Mouse (Mus musculus) gastrocnemius, postnatal 25 days (tissue): ENCODE results near the gene Pcyt1a. TPM values are rescaled to one million over a fixed set of nuclear protein-coding genes. Genes with fewer than 3 reads are reported as not detected.

Experiments
- DNase-seq: peaks from one replicate; pipeline ENCODE4 v3.0.0; 2022
- total RNA-seq, 2 experiments: library from RNA; stranded (reverse); gene quantifications; 1 replicate in 1 of 2; 2 replicates in 1 of 2; pipeline ENCODE4 v1.2.3; 2021

Gene Pcyt1a
- total RNA-seq, 2 experiments from 2014 or later, result 95.5 to 104 TPM

DNA sequence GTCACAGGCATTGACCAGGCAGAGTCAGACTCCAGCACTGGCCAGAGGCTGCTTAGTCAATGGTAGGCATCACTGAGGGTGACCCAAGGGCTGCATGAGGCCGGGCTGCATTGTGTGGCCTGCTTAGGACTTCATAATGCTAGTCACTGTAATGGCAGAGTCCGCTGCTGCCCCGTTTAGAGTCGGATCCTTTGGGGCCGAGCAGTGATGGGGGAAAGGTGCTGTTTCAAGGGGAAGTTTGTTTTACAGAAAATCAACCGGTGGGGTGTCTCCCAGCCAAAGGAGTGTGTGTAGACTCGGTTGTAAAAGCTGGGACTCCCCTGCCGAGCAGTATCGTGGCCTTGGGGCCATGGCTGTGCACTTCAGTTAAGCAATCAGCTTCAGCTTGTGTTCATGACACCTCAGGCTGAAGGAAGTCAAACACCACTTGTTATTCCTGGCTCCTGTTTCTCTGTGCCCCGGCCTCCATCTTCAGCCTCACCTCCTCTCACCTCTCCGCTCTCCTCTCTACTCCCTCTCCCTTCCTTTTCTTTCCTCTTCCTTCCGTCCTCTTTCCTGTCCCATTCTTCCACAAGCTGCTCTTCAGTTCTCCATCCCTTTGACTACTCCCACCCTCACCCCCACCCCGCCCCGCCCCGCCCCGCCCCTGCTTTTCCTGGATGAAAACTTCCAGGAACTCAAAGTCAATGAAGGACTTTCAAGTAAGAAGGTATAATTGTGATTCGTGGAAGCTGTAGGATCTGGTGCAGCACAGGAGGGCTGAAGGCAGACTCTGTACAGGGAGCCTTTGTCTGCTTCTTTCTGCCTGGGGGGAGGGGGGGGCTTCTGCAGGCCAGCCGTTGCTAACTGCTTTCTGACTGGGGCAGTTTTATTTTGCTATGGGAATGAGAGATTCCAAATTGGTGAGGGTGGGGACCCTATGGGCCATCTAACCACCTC, 79.9 kb downstream of the Pcyt1a start:
- no peak for DNase-seq

DNA sequence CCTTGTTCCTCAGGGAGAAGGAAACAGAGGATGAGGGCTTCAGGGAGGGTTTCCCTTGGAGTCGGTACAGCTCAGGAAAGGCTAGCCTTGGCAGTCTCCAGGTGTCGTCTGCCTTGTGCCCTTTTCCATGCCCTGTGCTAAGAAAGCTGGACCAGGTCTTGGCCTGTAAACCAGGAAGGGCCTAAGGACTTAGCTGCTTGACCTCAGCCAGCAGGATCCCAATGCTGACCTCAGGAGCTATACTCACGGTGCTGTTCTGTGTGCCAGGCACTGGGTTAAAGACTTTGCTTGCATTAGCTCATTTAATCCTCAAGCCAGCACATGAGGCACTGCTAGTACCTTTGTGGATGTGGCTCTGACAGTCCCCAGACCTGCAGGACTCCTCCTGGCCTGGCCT, 80.6 kb downstream of the Pcyt1a start:
- DNase-seq, result no peak

DNA sequence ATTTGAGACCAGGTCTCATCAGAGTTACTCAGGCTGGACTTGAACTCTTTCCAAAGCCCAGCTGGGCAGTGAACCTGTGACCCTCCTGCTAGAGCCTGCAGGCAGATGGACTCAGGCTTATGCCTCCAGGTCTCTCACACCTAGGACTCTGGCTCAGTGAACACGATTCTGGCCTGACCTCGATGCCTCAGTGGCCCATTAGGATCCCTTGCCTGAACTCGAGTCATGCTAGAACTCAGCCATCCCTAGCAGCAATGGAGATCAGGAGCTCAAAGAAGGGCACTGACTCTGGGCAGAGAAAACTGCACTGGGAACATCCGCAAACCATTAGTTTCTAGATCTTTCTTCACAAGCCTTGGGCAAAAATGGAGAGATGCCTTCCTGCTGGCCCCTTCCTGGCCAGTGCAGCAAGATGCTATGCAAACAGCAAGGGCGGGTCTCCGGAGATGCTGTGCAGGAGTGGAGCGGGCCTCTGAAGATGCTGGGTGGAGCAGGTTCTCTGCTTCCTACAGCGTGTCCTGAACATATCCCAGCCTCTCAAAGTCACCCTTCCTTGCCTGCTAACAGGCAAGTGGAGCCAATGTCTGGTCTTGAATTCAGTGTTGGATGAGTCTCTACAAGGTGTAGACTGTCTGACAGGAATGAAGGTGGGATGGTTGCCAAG, 81.2 kb downstream of the Pcyt1a start:
- no peak for DNase-seq

DNA sequence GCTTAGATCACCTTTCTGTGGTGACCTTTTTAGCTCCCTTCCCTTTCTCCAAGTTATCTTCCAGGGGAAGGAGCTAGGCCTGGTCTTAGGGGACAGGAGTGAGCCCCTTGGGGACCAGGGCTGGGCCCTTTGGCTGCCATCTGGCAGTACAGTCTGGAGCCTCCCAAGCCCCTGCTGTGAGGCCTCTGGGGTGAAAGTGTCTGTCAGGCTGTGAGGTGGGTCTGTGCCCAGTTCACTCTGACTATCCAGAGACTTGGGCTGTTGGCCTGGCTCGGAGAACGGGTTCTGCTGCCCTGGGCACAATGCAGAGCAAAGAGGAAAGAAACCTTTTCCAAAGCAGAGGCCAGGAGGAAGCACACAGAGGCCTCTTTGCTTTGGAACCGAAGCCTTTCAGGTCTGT, 82.2 kb downstream of the Pcyt1a start:
- peak; percentile 54 for DNase-seq

DNA sequence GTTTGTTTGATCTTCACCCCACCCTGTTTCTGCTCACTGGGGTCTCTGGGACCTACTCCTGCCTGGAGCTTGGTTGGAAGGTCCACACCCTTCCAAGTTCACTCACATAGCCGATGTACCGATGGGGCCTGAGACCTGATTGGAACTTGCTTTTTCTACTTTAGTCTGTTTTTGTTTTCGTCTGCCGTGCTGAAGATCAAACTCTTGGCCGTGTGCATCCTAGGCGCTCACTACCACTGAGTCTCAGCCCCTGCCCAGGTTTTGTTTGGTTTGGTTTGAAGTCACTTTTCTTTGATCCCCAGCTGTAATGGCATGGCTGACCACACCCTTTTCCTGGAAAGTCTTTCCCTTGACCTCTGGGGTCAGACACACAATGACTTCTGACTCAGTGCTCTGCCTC, 82.7 kb downstream of the Pcyt1a start:
- no peak for DNase-seq

DNA sequence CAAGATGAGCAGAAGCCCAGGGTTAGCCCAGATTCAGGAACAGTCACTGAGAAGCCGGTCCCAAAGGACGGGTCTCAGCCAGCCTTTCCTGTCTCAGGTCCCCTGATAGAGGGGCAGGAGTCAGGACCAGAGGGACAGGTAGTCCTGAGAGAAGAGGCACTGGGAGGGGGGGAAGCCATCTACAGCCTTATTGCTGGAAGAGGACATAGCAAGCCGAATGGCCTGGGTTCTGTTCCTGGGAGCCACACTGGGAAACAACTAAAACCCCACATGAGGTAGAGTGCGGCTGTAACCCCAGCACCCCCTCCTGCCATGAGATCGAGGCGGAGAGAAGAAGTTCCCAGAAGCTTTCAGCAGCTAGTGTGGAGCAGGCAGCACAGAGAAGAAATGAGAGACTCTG, 83.2 kb downstream of the Pcyt1a start:
- no peak for DNase-seq

DNA sequence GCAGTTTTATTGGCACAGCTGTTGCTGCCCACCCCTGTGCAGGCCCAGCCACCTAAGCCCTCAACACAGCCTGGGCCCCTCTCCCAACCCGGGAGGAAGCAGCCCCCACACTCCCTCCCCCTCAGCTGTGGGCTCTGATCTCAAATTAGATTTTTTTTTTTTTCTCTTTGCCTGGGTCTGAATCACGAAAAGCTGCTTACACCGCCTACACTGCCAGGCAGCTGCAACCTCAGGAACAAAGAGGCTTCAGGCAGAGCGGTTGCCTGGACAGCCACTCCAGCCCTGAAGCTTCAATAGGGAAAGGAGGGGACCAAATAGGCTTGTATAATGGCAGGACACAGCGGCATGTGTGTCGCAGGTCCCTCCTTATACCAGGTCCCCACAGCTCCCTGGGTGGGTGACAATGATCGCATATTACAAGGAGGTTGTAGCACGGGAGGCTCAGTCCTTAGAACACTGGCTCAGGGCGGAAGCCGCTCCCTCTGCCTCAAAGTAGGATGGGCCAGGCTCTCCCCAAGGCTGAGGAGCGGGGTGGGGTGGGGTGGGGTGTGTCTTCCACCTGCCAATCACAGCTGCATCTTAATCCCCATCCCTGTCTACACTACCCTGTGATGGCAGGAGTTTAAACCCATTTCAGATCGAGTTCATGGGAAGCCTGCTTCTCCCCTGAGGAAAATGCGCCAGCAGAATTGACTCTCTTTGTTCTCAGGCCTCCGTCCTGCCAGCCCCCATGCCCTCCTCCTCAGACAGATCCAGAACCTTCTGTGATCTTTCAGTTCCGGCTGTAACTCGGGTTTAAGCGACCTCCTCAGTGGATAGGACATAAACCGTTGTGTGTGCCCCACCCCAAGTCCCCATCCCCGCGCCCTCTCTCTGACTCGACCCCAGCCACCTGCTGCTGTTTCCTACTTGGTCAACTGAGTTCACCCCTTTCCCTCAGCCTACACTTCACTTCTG, 85.6 kb downstream of the Pcyt1a start:
- DNase-seq, result no peak

DNA sequence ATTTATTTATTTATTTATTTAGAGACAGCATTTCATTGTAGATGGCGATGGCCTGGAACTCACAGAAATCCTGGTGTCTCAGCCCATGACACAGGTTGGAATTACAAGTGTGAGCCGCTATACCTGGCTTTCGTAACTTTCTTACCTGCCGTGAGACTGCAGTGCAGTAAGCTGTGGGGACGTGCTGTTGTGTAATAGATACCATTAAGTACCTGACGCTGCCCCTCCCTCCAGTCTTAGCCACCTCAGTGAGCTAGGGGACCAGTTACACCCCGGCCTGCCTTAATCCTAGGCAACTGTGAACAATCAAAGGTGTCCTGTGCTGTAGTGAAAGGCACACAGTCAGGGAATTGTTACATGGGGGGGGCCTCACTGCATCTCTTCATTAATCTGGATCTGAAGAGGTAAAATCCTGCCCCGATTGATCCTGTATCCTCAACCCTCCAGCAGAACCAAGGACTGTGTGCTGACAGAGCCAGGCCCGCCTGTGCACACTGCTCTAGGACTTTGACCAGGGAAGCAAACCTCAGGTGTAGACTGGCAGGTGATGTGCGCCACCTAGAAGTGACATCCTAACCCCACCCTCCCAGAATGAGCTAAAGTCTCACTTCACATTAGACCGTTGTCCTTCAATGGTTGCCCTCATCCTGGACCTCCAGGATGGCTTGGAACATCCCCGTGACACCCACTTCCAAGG, 87.2 kb downstream of the Pcyt1a start:
- no peak for DNase-seq

DNA sequence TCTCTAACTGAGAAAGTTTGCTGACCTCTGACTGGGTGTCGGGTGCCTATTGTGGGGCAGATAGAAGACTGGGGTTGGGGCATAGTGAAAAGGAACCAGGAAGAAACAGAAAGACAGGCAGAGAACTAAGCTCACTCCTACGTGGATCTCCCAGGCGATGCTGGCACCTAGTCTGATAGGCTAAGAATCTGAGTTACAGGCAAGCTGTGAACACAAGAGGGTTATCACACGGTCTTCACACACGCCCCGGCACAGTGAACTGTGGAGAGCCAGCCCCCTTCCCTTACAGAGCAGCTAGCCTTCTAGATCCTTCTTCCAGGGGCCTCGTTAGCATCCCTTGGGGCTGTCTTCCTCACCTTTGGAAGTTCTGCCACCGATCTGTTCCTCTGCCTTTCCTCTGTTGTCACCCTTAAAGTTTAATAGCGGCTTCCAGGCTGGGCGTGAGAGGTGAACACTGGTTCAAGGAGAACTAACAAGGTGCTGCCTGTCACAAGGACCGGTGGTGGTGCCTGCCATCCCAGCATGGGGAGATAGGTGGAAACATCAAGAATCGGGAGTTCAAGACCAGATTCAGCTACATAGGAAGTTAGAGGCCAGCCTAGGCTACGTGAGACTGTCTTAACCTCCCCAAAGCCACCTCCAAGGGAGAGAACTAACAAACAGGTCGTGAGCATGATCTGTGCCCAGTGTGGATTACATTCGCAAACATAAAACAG, 89.1 kb downstream of the Pcyt1a start:
- no peak for DNase-seq

DNA sequence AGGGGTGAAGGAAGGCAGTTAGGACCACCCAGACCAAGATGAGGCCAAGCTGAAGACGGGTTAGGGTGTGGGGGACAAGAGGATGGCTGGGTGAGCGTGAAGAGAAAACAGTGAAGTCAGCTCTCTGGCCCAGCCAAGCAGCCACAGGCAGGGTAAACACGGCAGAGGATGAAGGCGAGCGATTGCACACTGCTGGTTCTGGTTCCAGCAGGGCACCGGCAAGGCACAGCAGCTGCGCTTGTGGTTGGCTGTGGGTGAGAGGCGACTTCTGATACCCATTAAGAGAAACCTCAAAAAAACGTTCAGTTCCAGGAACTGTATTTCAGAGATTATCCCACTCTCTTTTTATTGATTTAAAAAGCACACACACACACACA, 89.6 kb downstream of the Pcyt1a start:
- no peak for DNase-seq

DNA sequence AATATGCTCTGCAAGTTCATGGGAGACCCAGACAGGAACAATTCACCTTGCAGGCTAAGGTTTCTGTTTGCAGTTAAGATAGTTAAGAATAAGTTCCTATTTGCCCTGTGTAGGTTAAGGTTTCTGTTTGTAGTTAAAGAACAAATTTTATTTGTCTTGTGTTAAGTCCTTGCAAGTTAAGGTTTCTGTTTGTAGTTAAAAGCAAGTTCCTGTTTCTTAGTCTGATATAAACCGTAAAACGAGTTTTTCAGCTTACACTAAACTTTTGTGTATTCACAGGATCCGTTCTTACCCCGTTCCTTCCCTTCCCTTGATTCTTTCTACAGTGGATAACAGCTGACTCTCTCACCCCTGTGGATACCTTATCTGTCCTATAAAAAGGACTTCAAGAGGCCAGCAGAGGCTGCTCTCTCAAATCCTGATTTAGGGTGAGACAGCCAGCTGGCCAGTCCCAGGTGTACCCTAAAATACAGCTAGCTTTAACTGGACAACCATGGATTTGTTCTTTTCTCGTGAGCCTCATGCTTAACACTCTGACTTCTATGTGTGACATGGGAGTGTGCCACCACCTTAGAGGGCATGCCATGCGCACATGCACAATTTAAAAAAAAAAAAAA, 92.0 kb downstream of the Pcyt1a start:
- DNase-seq, result no peak

DNA sequence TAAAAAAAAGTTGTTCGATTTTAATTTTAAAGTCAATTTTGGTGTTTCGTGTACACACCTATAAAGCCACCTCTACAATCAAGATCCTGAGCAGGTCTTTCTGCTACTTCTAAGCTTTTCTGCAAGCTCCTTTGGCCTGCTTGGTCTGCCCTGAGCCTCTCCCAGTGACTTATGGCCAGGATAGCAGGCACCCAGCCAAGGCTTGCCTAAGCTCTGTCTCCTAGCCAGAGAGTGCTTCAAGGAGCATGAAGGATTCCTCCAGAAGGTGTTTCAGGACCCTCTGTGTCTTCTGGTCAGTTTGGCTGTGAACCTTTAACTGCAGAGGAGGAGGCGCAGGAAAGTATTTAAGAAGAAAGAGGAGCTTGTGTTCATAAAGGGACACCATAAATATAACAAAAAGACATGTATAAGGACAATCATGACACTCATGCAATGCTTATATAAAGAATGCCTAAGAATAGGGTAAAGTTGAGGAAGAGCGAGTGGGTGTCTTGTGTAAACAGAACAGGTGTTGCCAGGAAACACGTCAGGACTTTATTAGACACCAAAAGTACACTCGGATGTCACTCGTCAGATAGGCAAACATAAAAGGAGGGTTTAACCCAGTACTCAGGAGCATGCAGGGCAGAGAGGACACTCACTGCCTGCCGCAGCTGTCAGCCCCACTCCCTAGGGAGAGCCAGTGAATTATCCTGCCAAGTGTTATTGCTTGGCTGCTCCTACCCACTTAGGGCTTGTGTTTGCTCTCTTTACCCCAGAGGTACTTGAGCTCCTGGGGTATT, 92.9 kb downstream of the Pcyt1a start:
- peak; percentile 68 for DNase-seq

DNA sequence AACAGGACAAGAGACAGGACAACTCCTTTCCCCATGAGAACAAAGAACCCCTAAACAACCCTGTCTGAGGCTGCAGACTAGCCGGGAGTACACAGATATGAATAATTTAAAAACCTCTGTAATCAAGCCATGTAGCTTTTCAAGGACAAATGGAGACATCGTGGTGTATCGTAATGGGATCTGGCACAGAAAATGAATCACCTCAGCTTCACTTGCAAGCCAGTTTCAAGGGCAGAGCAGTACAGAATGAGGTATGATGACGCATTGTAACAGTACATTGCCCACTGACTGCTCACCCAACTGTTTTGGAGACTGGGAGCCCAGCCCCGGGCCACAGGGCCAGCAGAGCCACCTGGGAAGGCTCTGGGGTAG, 93.5 kb downstream of the Pcyt1a start:
- DNase-seq, result no peak

Other genes starting within 250 kb of the Pcyt1a start
- 10 to 100 TPM; 13.8 to 13.9 TPM for gene Fbxo45, start 183.8 kb upstream of the Pcyt1a start, total RNA-seq
- 1 to 10 TPM; 5.2 TPM for gene Wdr53, start 183.7 kb upstream of the Pcyt1a start, total RNA-seq
- gene Smco1, start 159.5 kb upstream of the Pcyt1a start, total RNA-seq, result 10 to 100 TPM; 48.0 to 55.0 TPM
- 10 to 100 TPM in 1 of 2 experiments, 1 to 10 TPM in 1; 9.8 to 10.5 TPM for gene Rnf168, start 153.5 kb upstream of the Pcyt1a start, total RNA-seq
- 10 to 100 TPM; 13.0 to 16.2 TPM for gene Ubxn7, start 98.7 kb upstream of the Pcyt1a start, total RNA-seq
- not detected for gene Tm4sf19, start 30.4 kb upstream of the Pcyt1a start, total RNA-seq
- gene Tctex1d2, start 11.2 kb upstream of the Pcyt1a start, total RNA-seq, result 1 to 10 TPM; 4.1 to 4.3 TPM
- gene Slc51a, start 57.0 kb downstream of the Pcyt1a start, total RNA-seq, result not detected
- gene Zdhhc19, start 65.3 kb downstream of the Pcyt1a start, total RNA-seq, result not detected
- gene Tfrc, start 178.0 kb downstream of the Pcyt1a start, total RNA-seq, result 100 to 1,000 TPM; 192 to 211 TPM
- gene Tnk2, start 213.0 kb downstream of the Pcyt1a start, total RNA-seq, result 10 to 100 TPM; 35.7 to 41.4 TPM